Mouse (Mus musculus): ENCODE data around the gene Acsl3.

The Acsl3 gene

DNA sequence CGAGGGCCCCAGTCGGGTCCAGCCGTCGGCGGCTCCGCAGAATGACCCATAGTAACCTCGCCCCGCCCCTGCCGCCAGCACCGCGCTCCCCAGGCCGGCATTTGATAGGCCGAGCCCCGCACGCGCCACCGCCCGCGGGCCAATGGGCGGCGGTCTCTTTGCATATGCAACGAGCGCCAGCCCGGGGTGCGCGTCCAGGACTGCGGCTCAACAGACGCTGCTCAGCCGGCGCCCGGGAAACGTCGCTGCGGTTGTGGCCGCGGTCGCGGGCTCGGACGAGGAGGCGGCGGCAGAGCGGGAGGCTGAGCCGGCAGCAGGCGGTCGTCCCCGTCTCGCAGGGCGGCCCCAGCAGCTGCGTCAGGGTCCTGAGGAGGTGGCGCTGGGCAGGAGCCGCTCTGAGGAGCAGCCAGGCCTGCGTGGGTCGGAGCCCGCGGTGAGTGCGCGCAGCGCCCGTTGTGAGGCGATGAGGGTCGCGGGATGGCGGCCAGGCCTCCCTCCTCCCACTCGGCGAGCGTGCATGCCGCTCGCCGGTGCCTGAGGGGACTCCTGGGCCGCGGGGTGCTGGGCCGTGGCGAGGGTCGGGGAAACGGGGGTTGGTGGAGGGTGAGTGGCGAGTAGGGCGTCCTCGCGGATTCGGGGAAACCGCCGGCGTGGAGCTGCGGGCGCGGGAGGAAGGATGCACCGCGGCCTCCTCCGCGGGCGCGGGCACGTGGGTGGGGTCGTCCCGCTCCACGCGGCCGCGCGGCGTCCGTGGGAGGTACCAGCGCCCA, at the start of gene Acsl3, which contains the start of gene Utp14b:
Gene Acsl3 (plus strand): TSS at position 155 of the 770 bp plus-strand sequence.
Gene Utp14b (plus strand): TSS at position 368 of the 770 bp plus-strand sequence.
- DNase-seq (ENCODE audit: low spot score in 2 of 2), result peak; percentile 95

DNA sequence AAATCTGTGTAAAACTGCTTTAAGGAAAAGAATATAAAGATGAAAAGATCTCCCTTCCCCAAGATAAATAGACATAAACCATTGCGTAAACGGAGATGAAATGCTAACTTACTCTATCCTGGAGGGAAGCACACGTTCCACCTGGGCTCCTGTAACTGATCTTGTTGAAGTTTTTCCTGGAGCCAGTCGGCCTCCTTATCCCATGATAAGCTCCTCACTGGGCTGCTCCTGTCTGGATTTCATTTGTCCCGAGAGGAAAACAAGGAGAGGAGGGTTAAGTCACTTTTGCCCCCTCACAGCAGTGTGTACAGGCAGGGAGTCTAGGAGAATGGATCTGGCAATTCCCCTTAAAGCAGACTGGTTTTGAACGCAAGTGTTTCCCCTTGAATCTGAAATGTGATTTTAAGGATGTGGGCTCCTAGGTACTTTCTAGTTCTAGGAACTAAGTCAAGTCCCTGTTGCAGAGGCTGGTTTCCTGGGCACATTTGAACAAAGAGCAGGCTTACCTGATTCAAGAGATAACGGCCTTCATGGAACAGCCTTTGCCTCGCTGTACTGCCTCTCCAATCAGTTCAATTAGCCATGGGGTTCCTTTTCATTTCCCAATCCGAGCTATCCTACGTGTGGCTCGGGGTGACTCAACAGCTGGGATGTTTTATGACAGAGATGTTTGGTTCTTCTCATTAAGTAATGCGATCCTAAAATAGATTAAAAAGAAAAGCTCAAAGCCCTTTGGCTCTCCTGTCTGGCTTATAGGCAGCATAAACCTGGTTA, 48.3 kb upstream of the Acsl3 start:
- no peak for DNase-seq (ENCODE audit: low spot score in 2 of 2)

DNA sequence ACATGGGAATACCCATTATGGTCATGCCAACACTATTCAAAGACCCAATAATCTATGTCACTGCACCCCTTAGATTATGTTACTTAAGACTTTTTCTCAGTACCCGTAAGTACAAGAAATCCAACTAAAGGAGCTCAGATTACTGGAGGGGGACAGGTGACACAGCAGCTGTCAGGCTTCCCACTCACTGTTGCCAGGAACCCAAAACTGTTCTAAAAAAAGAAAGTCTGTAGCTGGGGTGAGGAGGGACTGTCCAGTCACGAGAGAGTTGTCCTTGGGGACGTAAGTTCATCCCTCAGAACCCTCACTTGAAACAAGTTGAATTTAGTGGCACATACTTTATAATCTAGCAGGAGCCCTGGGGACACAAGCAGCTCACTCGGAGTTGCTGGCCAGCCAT, 46.6 kb upstream of the Acsl3 start:
- DNase-seq (ENCODE audit: low spot score in 2 of 2), result no peak

DNA sequence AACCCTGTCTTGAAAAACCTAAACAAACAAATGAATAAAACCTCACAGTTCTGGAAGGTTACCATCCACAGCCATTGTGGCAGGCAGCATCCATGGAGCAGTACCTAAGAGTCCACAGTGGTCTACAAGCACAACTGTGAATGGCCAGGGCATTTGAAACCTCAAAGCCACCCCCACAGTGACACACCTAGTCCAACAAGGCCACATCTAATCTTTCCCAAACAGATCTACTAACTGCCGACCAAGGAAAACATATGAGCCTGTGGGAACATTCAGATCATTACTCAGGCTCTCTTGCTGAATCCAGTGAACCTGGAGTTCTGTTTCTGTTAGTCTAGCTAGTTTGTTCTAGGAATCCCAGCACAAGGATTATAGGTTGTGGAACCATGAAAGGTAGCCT, 44.7 kb upstream of the Acsl3 start:
- DNase-seq (ENCODE audit: low spot score in 2 of 2), result no peak

DNA sequence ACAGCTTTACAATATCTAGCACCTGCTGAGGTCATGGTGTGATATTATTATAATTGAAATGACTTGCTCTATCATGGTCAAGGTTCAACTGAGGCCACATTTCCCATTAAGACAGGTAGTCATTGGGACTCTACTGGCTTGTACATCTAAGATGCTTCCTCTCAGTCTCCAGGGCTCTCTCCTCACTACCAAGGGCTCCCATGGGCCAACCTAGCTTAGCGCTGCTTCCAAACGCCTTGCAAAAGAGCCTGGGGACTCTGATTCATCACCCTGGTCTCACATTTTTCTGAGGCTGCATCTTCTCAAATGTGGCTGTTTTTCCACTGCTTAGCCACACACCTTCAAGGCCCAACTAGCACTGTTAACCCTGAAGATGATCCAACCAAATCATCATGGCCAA, 33.3 kb upstream of the Acsl3 start:
- DNase-seq (ENCODE audit: low spot score in 2 of 2), result no peak

DNA sequence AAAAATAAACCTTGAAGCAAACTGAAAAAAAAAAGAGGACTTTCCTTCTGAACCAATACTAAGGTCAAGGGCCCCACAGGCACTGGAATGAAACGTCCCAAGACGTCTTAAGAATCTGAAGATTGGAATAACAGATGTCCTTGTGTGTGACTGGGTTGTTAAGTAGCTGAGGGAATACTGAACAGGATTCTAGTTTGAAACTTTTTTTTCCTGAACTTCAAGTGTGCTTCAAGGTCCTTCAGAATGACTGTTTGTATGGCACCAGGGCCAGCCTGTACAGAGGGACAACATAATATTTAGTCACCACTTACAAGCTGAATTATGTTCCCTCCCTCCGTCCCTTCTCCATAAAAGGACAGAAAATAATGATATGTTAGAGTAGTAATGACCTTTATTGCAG, 23.1 kb upstream of the Acsl3 start:
- no peak for DNase-seq (ENCODE audit: low spot score in 2 of 2)

DNA sequence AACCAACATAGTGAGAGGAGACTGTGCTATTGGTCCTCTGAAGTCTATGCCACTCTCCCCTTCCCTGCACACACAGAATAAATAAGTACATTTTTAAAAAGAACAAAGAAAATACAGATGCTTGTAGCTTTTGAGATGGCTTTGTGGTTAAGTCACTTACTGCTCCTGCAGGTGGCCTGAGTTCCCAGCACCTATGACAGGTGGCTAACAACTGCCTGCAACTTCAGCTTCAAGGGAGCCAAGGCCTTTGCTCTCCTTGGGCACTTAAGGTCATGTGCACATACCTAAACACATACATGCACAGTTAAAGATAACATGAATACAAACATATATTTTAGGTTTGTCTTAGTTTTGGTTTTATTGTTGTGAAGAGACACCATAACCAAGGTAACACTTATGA, 16.8 kb upstream of the Acsl3 start:
- no peak for DNase-seq (ENCODE audit: low spot score in 2 of 2)

DNA sequence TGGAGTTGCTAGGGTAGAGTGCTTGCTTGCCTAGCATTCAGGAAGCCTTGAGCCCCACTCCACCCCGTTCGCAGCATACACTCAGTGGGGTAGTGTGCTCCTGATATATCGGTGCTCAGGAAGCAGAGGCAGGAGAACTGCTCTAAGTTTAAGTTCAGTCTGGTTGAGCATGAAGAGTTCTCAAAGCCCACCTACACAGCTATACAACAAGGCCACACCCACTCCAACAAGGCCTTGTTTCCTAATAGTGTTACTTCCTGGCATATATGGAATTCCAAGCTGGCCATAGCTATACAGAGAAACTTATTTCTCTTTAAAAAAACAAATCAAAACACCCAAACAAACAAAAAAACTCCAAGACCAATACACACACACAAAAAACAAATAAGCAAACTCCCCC, 15.8 kb upstream of the Acsl3 start:
- no peak for DNase-seq (ENCODE audit: low spot score in 2 of 2)

DNA sequence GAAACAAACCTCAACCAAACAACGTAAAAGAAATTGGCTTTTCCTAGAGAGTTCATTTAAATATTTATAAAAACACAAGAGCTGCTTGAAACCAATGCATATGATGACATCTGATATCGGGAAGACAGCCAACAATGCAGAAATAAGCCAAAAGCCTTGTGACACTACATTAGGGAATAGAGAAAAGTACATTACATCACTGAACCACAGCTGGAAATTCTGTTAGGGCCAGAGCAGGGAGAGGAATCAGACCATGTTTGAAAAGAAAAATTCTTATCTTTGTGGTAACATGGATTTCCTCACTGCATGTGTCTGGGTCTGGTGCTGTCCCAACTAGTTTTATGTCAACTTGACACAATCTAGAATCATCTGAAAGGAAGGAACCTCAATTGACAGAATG, 15.4 kb upstream of the Acsl3 start:
- DNase-seq (ENCODE audit: low spot score in 2 of 2), result no peak

DNA sequence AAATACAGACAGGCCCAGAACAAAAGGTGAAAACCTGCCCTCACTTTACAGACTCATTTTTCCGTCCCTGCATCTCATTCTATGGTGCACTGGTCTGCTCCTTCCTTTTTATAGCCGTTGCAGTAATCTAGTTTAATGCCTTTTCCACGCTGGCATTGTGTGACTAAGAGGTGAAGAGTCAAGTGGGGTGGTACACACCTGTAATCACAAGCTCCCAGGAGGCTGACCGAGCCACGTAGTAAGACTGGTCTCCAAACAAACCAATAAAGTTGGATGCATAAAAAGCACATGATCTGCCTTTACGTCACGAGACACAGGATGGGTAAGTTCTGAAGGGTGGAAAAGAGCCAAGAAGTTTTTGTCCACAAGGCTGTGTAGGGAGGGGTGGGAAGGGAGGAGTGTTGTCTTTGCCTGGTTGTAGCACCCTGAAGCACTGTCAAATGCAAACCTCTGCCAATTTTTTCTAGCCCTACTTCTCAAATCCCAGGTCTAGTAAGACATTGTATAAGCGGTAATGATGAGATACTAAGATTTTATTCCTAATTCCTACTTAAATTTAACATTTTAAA, 10.2 kb upstream of the Acsl3 start:
- DNase-seq (ENCODE audit: low spot score in 2 of 2), result no peak

DNA sequence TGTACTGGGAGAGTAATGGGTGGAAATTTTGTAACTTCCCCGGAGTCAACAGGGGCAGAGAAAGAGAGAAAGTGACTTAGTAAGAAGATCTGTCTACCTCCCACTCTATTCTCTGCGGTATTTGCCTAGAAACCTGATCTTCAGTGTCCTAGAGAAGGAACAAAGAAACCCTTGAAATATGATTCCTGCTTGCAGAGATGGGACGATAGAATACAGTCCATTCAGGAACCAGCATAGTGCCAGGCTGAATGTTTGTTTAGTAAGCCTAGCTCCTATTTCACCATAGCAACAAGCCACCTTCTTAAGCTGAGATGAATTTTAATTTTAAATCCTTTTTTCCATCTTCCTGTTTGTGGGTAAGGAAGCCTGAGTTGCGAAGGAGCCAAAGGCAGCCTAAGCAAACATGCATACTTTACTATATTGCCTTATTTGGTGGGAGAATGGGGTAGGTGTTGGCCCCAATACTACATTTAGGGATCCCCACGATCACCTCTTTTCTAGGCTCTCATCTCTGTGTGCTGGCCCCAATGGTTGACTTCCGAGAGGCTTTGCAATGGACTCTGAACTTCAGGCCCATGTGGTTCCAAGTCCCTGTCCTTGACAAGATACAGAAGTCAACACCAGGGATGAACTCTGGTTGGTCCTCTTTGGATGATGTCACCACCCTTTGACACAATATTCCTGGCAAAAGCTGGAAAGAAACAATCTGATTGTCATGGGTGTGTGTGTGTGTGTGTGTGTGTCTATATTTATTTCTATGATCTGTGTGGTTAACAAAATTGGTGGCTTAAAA, 8.2 kb upstream of the Acsl3 start:
- DNase-seq (ENCODE audit: low spot score in 2 of 2), result no peak

DNA sequence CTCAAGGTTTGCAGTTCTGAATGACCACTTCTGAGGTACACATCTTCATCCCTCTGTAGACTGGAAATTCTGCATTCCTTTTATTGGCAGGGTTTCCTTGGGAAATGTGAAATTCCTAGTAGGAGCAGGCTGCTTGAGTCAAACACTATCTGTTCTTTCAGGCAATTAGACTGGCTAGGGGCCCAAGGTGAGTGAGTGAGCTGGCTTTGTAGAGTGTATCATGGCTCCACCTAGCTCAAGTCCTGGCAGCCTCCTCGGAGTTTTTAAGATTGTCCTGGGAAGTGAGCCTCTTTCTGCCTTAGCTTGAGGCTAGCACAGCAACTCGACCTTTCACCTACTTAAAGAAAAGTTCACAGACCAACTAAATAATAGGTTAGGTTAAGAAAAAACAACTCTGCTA, 1.2 kb upstream of the Acsl3 start:
- DNase-seq (ENCODE audit: low spot score in 2 of 2), result no peak

DNA sequence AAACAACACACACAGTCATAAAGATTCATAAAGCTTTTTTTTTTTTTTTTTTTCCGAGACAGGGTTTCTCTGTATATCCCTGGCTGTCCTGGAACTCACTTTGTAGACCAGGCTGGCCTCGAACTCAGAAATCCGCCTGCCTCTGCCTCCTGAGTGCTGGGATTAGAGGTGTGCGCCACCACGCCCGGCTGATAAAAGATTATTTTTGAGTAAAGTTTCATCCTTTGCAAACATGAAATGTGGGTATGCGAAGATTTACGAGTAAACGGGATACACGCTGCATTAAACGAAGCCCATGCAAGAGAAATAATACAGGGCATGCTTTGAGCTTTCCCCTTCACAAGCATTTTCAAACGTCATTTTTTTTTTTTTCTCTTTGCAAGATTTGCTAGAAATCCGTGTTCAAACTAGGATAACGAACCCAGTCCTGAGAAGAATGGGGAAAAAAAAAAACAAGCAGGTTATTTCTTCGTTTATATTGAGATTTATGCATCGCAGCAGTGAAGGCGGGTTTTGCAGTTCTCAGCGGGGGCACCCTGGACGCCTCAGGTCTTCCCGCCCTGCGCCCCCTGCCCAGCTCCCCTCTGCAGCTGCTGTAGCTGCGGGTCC, 500 bp upstream of the Acsl3 start:
- DNase-seq (ENCODE audit: low spot score in 2 of 2), result no peak

DNA sequence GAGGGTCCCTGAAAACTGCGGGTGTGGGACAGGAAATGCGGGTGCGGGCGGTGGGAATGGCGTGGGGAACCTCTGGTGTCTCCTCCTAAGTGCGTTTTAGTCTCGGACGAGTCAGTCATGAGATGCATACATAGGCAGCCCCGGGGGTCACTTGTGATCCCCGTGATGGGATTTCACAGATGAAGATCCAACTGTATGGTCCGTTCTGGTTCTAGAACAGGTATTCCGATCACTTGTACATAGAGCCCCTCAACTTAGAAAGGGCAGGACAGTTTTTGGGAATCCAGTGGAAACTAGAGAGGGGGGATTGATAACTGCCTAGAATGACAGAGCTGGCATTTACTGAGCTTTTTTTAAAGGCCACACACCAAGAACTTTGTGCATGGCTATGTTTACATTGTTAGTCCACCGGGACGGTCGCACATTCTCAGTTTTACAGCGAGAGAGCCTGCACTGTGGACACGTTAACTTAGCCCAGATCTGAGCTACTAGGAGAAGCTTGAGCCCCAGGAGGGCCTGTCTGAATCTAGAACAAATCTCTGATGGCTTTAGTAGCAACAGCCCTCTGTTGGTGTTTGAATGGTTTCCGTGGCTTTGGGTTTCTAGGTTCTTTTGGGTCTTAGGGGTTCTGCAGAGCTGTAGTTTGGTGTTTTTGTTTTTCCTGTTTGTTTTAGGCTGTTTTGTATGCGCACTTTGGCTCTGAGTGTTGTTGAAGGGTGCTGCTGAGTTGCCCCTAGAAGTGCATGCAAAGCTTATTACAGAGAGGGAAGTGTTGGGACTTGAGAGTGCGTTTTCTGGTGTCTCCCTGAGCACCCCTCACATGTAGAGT, 1.0 kb downstream of the Acsl3 start:
- no peak for DNase-seq (ENCODE audit: low spot score in 2 of 2)

DNA sequence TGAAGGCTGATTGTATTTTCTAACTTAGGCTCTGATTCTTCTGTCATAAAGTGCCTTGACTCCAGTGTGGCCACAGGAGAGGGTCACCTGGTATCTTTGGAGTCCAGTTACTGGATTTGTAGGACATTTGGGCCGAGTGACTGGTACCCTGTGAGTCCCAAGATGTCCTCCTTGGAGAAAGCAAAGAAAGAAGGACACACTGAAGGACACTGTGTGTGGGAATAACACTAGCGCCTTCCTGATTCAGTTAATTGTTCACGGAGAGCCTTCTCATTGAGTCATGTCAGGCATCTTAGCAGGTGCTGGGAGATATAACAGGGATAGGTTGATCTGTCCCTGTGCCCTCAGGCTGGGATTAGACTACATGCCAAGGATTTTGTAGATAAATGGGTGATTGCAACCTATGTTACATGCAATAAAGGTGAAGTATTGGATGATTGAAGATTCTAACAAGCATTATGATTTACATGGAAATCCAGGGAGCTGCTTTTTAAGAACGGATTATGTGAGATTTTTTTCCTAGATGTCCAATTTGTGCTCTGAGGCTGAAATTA, 1.7 kb downstream of the Acsl3 start:
- DNase-seq (ENCODE audit: low spot score in 2 of 2), result no peak

DNA sequence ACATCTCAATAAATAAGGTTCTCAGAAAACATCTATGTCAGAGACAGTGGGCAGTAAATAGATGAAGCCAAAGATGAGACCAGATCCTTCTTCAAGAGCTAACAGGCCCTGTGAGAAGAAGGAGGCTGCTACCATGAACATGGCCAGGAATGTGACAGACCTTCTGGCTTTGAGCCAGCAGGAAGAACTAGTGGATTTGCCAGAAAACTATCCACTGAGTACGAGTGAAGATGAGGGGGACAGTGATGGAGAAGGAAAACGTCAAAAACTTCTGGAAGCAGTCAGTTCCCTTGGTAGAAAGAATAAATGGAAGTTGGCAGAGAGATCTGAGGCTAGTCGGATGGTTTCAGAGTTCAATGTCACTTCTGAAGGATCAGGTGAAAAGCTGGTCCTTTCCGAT, 6.7 kb downstream of the Acsl3 start:
- no peak for DNase-seq (ENCODE audit: low spot score in 2 of 2)

DNA sequence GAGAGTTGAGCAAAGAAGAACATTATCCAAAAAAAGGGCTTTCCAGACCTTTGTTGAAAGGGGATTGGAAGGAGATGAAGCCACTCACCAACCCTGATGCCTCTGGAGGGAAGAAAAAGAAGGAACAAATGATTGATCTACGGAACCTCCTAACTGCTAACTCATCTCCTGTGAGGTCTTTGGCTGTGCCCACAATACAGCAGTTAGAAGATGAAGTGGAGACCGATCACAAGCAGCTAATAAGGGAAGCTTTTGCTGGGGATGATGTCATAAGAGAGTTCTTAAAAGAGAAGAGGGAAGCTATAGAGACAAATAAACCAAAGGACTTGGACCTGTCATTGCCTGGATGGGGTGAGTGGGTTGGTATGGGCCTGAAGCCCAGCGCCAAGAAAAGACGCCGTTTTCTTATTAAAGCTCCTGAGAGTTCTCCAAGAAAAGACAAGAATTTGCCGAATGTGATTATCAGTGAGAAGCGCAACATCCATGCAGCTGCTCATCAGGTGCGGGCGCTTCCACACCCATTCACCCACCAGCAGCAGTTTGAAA, 8.4 kb downstream of the Acsl3 start:
- no peak for DNase-seq (ENCODE audit: low spot score in 2 of 2)

DNA sequence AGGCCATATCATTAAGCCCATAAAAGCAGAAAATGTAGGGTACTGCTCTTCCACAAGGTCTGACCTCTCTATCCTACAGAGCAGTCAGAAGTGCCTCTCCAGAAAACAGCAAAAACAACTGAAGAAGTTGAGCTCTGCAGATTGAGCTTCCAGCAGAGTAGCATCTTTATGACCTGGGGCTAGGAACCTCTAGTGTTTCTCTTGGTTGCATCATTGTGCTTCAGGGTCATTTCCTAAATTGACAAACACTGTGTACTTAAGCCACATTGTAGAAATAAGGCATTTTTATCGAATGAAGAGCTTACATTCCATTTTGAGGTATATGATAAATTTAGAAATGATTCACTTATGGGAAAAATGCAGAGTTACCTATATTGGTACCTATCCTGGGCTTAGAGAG, 9.0 kb downstream of the Acsl3 start:
- no peak for DNase-seq (ENCODE audit: low spot score in 2 of 2)

DNA sequence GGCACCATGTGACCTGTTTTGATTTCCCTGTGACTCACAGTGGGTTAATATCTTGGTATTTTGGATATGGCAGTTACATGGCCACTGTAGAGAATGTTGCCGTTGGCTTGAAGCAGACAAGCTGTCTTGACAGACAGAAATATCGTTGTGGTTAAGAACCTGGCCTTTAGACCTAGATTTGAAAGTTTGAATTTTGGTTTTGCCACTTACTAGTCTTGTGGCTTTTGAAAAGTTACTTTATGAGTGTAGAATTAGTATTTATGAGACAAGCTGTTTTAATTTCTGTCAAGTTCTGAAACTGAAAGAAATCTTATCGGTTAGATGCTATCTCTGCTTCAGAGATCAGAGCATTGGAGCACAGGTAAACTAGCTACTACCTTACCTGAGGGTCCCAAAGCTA, 24.7 kb downstream of the Acsl3 start:
- DNase-seq (ENCODE audit: low spot score in 2 of 2), result no peak

DNA sequence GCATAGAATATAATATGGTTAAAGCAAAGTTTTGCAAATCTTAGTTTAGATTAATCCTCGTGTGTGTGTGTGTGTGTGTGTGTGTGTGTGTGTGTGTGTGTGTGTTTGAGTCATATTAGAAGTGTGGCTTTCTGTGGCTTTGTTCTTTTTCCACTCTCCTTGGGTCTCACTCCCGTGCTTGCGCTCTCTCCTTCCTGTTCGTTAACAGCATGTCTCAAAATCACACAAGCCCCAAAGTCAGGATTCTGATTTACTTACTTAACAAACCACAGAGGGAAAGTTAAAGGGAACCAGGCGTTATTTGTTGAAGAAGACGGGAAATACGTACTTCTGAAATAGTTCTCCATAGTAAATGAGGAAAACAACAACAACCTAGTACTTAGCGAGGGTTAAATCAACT, 26.5 kb downstream of the Acsl3 start:
- DNase-seq (ENCODE audit: low spot score in 2 of 2), result no peak
